Mouse (Mus musculus): ENCODE results near the gene Iffo1.

The Iffo1 gene

DNA sequence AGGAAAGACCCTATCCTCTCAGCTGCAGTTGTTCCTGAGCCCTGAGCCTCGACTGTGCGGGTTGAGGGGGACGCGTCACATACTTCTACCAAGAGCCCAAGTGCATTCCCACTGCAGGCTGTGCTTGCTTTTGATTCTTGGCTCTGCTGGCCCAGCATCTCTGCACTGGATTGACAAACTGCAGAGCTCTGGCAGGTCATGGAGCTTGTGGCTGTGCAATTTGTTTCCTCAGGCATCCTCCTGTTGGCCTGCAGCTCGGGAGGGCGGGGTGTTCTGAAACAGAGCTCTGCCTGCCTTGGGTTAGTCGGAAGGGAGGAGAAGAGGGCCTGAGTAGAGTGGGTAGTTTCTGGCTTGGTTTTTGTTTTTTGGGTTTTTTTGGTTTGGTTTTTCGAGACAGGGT, 2.6 kb upstream of the Iffo1 start:
- DNase-seq, result no peak

DNA sequence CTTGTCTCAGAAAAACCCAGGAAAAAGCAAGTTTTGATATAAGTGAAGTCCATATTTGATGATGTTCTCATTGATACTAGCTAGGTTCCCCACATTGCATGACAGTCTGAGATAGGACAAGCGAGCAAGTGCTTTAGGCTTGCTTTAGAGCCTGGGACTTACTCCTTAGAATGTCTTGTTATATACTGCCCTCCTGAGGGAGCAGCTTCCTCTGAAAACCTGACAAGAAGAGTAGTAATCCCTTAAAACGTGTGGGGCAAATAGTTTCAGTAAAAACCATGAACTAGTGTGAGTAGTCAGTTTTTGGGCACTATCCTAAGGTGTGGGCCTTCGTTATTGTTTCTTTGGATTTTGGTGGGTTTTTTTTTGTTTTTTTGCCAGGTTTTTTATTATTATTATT, 1.9 kb upstream of the Iffo1 start:
- no peak for DNase-seq

DNA sequence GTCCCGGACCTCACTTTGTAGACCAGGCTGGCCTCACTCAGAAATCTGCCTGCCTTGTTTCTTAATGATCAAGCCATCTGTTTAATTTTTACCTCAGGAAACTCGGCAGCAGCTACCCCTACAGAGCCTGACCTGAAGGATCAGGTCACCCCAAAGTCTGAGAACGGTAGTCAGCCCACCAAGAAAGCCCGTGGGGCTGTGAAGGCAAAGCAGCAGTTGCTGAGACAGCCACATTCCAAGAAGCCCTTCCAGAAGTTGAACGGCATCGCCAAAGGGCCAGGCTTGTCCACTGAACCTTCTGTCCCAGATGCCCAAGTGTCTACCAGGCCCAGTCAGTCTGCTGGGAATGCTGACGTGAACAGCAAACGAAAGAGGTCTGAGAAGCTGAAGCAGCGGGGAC, 1.1 kb upstream of the Iffo1 start:
- DNase-seq, result no peak

DNA sequence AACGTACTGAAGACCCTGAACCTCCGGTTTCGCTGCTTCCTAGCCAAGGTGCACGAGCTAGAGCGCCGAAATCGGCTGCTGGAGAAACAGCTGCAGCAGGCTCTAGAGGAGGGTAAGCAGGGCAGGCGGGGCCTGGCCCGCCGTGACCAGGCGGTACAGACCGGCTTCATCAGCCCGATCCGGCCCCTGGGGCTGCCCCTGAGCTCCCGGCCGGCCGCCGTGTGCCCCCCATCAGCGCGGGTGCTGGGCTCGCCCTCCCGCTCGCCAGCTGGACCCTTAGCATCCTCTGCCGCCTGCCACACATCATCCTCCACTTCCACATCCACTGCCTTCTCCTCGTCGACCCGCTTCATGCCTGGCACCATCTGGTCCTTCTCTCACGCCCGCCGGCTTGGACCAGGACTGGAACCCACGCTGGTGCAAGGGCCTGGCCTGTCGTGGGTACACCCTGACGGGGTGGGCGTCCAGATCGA, 474 bp downstream of the Iffo1 start:
- DNase-seq, result no peak

DNA sequence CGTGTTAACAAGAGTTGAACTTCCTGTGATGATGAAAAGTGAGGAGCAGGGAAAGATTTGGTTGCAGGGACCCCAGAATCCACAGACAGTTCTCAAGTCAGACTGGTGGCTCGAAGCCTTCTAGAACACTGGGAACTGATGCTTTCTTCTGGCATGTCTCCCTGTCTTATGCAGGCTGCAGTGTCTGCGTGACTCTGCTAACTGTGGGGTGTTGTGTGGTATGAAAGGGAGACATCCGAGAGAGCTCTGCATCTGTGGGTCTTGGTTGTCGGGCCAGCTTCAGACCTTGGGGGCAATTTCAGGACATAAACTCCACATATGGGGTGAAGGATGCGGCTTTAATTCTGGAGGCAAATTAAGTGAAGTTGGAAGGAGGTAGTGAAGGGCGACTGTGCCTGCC, 1.1 kb downstream of the Iffo1 start:
- DNase-seq, result no peak

DNA sequence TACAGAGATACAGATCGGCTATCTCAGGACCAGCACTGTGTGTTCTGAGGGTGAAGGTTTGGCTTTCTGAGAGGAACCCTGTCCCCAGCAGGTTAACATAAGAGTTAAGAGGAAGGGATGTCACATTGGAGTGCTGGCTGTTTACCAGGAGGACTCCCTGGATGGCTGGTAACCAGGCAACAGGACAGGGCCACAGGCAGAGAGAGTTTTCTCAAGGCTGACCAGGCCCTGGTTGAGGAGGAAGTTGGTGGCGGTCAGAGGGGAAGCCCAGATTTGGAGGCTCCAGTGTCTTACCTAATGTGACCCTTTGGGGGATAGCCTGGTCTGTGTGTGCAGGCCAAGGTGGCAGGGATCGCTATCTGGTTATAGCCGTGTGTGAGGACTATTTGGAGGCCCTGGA, 1.8 kb downstream of the Iffo1 start:
- no peak for DNase-seq

DNA sequence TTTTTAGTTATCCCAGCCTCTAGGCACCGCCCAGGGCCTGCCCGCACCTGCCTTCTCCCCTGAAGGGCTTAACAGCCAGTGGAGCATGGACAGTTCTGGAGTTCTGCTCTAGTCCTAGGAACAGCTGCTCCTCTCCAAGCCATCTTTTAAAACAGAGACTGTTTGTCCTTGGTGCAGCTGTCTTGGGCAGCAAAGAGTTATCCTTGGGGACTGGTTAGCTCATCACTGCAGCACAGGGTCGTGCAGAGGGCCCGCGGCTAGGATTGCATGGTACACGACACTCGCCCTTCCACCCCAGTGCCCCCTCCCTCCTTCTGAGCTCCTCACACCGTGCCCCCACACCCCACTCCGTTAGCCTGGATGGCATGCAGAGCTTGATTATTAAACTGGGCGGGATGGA, 2.3 kb downstream of the Iffo1 start:
- no peak for DNase-seq

DNA sequence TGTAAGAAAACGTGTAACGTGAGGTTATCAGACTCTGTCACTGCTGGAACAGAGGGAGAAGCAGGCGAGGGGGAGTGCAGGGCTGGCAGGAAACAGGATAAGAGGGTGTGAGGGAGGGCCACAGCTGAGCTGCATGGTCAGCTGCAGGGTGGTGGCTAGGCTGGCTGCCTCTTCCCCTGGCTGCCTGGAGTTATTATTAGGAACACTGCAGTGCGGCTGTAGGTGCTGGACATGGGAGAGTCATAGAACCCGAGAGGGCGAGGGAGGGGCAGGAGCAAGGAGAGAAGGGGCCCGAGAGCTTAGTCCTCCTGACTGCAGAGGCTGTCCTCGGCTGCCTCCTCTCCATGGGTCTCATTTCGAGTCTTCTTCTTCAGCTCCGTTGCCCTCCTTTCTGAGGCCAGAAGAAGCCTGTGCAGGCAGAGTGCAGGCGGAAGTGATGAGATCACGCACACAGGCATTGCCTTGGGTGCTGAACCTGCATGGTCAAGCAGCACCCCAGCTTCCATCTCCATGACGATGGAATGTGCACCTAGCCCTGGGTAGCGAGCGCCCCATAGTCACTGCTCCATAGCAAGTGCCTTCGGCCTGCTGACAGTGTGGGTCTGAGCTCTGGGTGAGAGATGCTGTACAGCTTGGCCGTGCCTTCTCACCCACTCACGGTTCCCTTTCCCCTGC, 3.3 kb downstream of the Iffo1 start:
- no peak for DNase-seq

DNA sequence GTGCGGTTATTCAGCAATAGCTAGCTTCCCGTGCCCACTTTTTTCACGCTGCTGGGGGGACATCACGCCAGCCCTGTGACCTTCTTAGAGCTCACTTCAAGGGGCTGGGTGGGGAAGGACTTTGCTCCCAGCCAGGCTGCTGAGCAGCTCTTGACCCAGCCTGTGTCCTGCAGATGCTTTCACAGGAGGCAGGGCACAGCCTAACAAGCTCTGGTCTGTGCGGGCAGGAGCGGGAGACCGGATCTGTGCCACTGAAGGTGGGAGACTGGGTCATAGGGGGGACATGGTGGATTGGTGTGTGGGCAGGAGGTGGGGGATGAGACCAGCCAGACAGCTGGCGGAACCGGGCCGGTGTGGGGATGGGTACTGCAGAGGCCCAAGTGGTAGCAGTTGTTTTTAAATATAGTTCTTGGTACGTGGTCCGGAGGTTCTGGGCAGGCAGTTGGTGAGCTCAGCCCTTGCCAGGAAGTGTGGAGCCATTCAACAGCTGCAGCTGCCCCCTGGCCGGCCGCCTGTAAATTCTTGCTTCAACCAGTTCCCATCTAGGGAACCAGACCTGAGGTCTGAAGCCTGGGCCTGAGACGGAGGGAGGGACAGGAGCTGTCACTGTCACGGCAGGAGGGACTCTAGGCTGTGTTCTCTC, 4.0 kb downstream of the Iffo1 start:
- no peak for DNase-seq

DNA sequence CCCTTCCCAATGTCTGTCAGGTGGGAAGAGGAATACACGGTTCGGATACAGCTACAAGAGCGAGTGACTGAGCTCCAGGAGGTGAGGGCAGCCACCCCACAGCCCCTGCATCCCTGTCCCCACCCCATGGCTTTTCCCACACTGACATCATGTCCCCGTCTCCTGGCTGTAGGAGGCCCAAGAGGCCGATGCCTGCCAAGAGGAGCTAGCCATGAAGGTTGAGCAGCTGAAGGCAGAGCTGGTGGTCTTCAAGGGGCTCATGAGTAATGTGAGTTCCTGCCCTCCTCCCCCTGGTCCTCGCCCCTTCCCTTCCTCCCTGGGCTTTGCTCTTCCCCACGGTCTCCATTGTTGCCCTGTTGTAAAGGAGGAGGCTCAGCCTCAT, 4.5 kb downstream of the Iffo1 start:
- no peak for DNase-seq

DNA sequence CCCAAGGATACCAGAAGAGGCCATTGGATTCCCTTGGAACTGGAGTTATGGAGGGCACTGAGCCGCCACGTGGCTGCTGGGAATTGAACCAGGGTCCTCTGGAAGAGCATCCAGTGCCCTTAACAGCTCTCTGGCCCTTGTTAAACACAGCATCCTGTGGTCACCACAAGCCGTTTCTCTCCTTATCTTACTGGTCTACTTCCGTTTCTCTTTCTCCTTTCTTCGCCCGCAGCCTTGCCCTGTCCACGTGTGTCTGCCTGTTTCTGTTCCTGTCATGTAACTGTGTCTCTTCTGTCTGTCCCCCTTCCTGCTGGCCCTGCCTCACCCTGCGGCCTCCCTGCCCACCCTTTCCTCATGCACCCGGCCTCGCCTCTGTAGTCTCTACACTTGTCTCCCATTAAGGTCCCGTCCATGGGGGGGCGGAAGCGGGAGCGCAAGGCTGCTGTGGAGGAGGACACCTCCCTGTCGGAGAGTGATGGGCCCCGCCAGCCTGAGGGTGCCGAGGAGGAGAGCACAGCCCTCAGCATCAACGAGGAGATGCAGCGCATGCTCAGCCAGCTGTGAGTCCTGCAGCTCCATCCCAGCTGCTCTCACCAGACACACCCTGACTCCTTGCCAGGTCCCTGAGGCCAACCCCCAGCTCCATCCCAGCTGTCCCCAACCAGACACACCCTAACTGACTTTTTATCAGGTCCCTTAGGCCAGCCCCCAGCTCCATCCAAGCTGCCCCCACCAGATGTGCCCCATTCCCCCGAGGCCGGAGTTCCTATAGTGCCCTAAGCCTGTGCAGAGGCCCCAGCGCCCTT, 7.4 kb downstream of the Iffo1 start:
- DNase-seq, result no peak

DNA sequence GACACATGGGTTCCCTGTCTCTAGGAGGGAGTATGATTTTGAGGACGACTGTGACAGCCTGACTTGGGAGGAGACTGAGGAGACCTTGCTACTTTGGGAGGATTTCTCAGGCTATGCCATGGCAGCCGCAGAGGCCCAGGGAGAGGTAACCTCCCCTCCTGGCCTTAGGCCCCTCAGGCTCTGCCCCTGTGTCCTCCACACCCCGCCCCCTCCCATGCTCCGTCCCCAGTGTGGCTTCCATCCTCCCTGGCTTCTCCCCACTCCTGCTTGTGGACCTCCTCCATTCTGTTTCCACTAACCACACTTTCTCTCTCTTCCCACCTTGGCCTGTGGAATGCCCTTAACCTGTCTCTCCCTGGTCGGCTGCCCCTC, 8.0 kb downstream of the Iffo1 start:
- no peak for DNase-seq

DNA sequence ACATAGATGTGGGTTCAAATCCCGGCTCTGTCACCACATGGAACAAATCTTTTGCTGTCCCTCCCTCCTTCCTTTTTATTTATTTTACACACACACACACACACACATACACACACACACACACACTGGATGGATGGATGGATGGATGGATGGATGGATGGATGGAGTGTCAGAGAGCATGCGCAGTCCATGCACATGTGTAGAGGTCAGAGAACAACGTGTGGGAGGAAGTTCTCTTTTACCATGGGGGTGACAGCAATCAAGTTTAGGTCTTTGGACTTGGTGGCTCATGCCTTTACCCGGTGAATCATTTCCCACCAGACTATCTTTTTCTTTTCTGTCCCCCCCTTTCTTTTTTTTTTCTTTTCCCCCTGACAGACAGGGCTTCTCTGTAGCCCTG, 8.6 kb downstream of the Iffo1 start:
- DNase-seq, result no peak

DNA sequence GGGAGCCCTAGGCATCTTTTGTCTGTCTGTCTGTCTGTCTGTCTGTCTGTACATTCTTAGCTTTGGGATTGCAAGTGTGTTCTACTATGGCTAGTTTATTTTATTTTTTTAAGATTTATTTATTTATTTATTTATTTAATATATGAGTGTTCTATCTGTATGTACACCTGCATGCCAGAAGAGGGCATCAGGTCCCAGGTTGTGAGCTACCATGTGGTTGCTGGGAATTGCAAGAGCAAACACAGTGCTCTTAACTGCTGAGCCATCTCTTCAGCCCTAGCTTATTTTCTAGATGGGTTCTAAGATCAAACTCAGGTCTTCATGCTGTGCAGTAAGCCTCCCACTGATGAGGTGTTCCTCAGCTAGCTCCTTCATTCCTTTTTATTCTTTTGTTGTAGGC, 9.5 kb downstream of the Iffo1 start:
- peak in 1 of 2 experiments; percentile 32 for DNase-seq

DNA sequence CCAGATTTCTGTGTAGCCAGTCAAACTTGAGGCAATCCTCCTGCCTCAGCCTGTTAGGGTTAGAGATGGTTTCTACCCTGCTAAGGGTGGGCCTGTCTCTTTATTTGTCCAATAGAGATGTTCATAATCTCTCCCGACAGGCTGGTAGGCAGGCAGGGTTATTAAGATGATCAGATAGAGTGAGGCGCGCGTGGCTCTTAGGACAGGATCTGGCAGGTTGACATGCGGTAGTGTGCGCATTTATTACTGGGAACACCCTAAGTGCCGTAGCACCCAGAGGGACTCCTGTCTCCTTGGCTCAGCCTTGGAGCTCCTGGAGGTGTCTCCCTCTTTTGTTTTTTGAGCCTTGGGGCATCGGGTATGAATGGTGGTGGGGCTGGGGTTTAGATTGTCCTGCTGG, 10.2 kb downstream of the Iffo1 start:
- no peak for DNase-seq

DNA sequence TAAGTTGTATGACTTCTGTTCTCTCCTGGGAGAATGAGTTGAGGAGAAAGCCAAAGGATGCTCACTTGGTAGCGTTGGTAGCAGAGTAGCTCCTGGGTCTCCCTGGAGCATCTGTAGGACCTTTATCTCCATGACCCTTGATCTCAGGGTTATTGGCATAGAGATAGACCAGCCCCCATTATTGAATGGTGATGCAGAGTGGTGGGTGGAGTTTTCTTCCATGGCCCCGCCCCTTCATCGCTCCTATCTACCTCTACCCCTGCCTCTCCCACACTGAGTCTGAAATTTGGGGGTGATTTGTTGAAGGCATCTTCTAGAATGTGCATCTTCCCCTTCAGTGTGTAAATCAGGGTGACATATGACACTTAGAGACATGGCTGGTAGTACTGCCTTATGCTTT, 11.4 kb downstream of the Iffo1 start:
- DNase-seq, result no peak

DNA sequence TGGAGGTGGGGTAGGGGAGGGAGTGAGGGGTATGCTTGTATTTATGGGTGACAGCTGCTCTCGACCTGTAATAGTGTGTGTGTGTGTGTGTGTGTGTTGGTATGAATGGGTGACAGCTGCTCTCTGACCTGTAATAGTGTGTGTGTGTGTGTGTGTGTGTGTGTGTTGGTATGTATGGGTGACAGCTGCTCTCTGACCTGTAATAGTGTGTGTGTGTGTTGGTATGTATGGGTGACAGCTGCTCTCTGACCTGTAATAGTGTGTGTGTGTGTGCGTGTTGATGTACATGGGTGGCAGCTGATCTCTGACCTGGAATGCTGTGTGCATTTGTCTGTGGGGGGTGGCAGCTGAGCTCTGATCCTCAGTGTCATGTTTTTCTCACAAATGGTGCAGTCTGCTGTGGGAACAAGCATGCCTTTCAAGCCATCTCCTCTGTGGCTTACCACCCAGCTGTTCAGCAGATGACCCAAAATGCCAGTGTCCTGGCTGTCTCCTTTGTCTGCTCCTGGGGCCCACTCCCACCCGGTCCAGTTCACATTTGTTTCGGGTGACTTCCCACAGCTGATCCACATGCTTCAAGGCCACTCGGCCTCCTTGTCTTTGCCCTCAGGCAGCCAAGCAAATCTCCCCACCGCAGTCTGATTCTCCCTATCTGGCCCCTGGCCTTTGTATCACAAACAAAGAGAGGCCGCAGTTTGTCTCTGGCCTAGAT, 12.0 kb downstream of the Iffo1 start:
- no peak for DNase-seq

DNA sequence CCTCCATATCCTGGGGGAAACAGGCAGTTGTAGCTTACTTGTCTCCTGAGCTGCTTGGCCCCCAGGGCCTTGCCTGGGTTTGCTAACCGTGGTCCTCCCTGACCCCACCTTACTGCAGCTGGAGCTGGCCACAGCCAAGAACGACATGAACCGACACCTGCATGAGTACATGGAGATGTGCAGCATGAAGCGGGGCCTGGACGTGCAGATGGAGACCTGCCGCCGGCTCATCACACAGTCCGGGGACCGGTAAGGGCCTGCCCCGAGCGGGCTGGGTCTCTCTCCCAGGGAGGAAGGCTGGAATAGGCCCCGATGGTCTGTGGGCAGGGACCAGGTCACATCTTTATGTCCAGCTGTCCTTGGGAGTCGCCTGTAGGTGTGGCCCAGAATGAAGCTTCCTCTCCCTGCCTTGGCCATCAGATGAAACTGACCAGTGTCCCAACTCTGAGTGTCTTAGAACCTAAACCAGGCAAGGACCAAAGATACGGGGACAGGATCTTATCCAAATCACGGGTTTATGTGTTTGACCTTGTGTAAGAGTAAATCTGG, 14.0 kb downstream of the Iffo1 start:
- no peak for DNase-seq

DNA sequence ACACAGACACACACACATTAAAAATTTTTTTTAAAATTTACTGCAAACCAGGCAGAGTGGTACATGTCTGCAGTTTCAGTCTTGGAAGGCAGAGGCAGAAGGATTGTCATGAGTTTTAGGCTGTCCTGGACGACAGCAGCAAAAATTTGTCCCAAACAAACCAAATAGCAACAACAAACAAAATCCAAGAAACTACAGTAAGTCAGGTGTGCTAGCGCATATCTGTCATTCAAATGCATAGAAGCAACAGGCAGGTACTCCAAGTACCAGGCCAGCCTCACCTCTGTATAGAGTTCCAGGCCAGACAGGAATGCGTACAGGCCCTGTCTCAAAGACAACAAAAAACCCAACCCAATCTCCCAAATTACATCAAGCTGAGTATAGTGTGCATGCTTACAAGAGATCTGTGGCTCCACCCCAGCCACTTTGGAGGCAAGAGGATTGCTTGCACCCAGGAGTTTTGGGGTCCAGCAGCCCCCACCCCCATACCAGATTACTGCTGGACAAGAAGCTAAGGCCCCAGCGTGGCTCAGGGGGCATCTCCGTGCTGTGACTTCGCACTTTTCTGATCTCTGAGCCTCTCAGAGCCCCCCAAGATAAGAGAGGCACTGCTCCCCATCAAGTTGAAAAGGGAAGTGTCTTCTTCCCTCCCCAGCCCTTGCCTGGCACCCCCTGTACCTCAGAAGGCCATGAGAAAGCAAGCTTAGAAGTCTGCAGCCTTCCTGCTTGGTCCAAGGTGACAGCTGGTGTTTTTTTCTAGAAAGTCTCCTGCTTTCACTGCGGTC, 14.9 kb downstream of the Iffo1 start:
- DNase-seq, result no peak

DNA sequence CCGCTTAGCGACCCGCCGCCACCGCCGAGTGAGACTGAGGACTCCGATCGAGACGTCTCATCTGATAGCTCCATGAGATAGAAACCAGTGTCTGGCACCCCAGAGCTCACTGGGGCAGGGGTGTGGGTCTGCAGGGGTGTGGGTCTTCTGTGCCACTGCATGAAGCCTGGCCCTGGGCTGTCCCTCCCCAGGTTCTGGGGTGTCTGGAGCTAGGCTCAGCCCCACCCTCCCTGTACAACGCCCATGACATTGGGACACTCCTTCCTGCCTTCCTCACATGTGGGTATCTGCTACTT, 15.5 kb downstream of the Iffo1 start:
- DNase-seq, result no peak

DNA sequence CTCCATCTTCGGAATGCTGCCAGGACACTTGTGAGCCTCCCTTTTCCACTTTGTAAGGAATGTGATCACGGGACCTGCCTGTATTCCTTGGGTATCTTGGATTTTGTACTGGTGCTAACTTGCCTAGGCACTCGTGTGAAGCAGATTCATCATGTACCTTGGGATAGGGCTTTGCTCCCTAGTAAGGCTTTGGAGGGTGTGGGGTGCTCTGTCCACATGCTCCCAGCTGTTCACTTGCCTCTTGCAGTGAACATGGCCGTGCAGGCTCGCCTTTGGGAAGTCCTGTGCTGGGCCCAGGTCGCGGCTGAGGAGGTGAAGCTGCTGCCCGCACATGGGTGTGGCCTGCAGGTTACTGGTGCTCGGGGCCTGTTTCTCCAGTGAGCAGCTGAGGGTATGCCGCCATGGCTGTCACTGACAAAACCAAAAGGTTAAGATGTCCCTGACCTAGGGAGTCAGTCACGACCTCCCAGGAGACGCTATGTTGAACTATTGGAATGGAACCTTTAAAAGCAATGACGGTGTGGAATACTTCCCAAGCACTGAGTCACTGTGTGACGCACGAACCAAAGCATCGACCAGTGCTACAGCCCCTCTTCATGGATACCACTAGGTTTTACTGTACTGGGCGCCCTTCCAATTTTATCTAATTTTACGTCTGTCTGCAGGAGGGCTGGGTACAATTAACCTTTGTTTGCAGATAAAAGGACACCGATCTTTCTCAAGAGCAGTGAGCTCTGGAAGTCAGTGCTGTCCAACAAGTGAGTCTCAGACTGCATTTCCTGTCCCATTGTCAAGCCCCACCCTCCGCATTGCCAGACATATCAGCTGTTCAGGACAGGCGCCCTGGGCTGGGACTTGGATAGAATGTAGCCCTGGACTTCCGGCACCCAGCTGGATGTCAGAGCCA, 16.1 kb downstream of the Iffo1 start:
- no peak for DNase-seq

DNA sequence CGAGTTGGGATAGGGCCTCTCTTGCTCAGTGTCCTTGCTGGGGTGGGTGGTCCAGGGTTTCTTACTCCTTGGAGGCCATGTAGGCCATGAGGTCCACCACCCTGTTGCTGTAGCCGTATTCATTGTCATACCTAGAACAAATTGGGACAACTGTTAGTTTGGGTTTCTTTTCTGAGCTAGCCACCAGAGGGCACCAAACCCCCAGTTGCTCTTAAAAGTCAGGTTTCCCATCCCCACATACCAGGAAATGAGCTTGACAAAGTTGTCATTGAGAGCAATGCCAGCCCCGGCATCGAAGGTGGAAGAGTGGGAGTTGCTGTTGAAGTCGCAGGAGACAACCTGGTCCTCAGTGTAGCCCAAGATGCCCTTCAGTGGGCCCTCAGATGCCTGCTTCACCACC, 16.9 kb downstream of the Iffo1 start:
- DNase-seq, result peak; percentile 87 to 89
